Mouse (Mus musculus): Measurements from ENCODE around the gene Prss16.

GRCm38 (mm10) chr13:21969269-21969668 lies 40.3 kb downstream of the Prss16 start:
- TF ChIP-seq CTCF (IDR thresholded peaks at IDR 0.05; ENCODE audit: low read depth, low read length) (no peak), TAL1 (conservative IDR thresholded peaks at IDR 0.05; ENCODE audit: low read depth, low read length) (no peak), POLR2AphosphoS5 (IDR thresholded peaks at IDR 0.05; ENCODE audit: insufficient replicate concordance, low read depth, low read length) (no peak), GATA1 (IDR thresholded peaks at IDR 0.05; ENCODE audit: borderline replicate concordance, low read length) (no peak), GATA2 (IDR thresholded peaks at IDR 0.05; ENCODE audit: borderline replicate concordance, low read depth, low read length) (no peak)

Measured in G1E (cell line).